Mouse (Mus musculus) cerebellum, postnatal 14 days (tissue): Measurements from ENCODE around the gene Zfp568.

ENCODE experiments used
- DNase-seq, 2 experiments: peaks; one replicate each; pipeline ENCODE4 v3.0.0; 2021; ENCODE audit warnings: mixed read lengths in 2 of 2

Zfp568 gene

DNA sequence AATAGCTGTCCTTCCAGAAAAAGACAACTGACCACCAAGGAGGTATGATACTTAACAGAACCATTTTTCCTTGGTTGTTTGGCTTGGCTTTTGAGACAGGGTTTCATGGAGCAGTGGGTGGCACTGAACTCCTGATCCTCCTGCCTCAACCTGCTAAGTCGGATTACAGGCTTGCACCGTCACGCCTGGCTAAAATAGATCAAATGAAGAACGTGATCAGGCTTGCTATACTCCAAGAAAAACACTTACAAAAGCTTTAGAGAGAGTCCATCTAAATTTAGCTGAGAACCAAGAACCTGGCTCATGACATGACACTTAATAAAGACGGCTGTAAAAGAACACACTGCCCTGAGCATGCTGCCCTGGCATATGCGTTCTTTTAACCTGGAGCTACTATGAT is 76.6 kb downstream of the Zfp568 start:
- no peak for DNase-seq

DNA sequence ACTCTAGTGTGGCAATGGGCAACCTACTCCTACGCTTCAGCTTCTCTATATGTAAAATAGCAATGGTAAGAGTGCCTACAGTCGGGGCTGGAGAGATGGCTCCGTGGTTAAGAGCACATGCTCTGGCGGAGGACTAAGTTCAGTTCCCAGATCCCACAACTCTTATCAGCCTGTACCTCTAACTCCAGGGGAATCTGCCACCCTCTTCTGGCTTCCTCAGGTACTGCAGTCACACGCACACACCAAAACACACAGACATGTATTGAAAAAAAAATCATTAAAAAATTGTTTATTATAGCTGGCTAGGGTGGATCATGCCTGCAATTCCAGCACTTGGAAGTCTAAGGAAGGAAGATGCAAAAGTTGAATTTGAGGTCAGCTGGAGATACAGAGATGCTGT is 78.7 kb downstream of the Zfp568 start:
- DNase-seq, result peak; percentile 19 to 54

- DNase-seq, result no peak
These were observed 80.9 kb downstream of the Zfp568 start for GRCm38 (mm10) chr7:30064622-30065021.

GRCm38 (mm10) chr7:30072146-30073028 is 88.6 kb downstream of the Zfp568 start, which contains the start of gene Zfp82:
Zfp82 (minus strand) TSS chr7:30072900.
- peak; percentile 86 to 90 for DNase-seq
